8 mouse cellular contexts compared by ENCODE assay signal in the genomic region with DNA sequence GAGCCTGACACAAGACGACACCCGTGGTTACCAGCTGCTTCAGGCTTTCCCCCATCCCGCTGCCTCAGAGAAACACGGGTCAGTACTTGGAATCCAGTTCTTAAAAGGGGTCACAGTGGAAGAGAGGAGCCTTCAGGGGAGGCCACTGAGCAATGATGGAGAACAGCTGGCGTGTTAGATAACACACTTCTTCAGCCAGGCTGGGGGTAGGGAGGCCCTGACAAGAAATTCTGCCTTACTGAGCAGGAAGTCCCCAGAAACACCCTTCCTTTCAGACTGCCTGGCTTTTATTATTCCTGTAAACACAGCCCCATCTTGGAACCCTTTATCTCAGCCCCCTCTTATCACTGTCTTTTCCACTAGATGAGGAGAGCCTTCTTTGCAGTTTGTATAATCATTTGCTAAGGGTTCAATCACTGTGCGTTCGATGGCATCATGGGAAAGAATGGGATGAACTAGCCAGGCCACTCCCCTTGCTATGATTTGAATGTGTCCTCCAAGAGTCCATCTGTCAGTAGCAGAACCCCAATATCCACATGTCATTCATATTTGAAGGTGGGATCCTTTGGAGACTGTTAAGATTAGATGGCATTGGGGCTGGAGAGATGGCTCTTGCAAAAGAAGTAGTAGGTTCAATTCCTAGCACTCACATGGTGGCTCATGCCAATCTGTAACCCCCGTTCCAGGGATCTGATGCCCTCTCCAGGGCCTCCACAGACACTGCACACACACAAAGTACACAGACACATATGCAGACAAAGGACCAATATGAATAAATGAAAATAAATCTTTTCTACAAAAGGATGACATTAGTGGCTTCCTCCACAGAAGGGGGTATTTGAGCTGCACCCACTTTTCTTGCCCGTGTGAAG. TPM values are rescaled to one million over a fixed set of nuclear protein-coding genes. Genes with fewer than 3 reads are reported as not detected.
DNase-seq lines count a peak whose midpoint lies in the region; ATAC-seq lines count a peak whose summit lies in the region.

No protein-coding gene starts in this region.

- peak; percentile 50 for DNase-seq in cerebellum, postnatal 10 days
- no peak for DNase-seq in cerebellum, adult 11 months
- no peak for DNase-seq in layer of hippocampus, adult 9-10 months (ENCODE audit: low spot score)
- no peak for DNase-seq in forebrain, embryonic 11.5 days (ENCODE audit: low spot score)

- ATAC-seq in common myeloid progenitor, adult 5-6 weeks (replicated peaks; ENCODE audit: low read depth, poor library complexity, severe bottlenecking) = peak; percentile 83
- peak; percentile 97 for ATAC-seq in intestine, embryonic 16.5 days
- peak; percentile 97 for ATAC-seq in lung, embryonic 16.5 days (ENCODE audit: low read depth)
- no peak for ATAC-seq in granulocyte monocyte progenitor cell, adult 5-6 weeks (replicated peaks; ENCODE audit: poor library complexity, severe bottlenecking)
- no peak for ATAC-seq in forebrain, embryonic 11.5 days (replicated peaks; ENCODE audit: low FRiP score)

- no peak overlapping the region for H3K4me3 ChIP-seq in intestine, embryonic 16.5 days (ENCODE audit: low read length)
- H3K4me3 ChIP-seq in lung, embryonic 16.5 days (ENCODE audit: low read length) = no peak overlapping the region
- H3K4me3 ChIP-seq in forebrain, embryonic 11.5 days (ENCODE audit: low read depth, low read length) = no peak overlapping the region

- no peak overlapping the region for H3K4me2 ChIP-seq in intestine, embryonic 16.5 days (ENCODE audit: low read depth, low read length)
- no peak overlapping the region; the same call in 1 of the 2 replicates for H3K4me2 ChIP-seq in lung, embryonic 16.5 days (ENCODE audit: low read depth, low read length)
- no peak overlapping the region for H3K4me2 ChIP-seq in forebrain, embryonic 11.5 days (ENCODE audit: low read depth, low read length, severe bottlenecking)

- no peaks in the 10 kb centered on the region for H3K27me3 ChIP-seq in intestine, embryonic 16.5 days (replicated peaks; ENCODE audit: control insufficient read depth, insufficient read depth, low read length)
- no peaks in the 10 kb centered on the region for H3K27me3 ChIP-seq in lung, embryonic 16.5 days (ENCODE audit: control insufficient read depth, insufficient read depth, low read depth, low read length)
- H3K27me3 ChIP-seq in forebrain, embryonic 11.5 days (ENCODE audit: control insufficient read depth, insufficient read depth, low read length) = no peaks in the 10 kb centered on the region

- no peak overlapping the region for H3K9ac ChIP-seq in intestine, embryonic 16.5 days (ENCODE audit: low read depth, low read length)
- no peak overlapping the region for H3K9ac ChIP-seq in lung, embryonic 16.5 days (ENCODE audit: low read length)
- no peak overlapping the region for H3K9ac ChIP-seq in forebrain, embryonic 11.5 days (ENCODE audit: low read length)

- peaks cover 11% of the 10 kb centered on the region for H3K4me1 ChIP-seq in intestine, embryonic 16.5 days (ENCODE audit: control insufficient read depth, insufficient read depth, low read length)
- peaks cover 6% of the 10 kb centered on the region for H3K4me1 ChIP-seq in lung, embryonic 16.5 days (replicated peaks; ENCODE audit: control insufficient read depth, insufficient read depth, low read length)
- H3K4me1 ChIP-seq in forebrain, embryonic 11.5 days (replicated peaks; ENCODE audit: control insufficient read depth, insufficient read depth, low read length) = peaks cover 5% of the 10 kb centered on the region; the same call in 1 of the 2 replicates

- no peaks in the 10 kb centered on the region for H3K36me3 ChIP-seq in intestine, embryonic 16.5 days (ENCODE audit: control insufficient read depth, insufficient read depth, low read length)
- H3K36me3 ChIP-seq in lung, embryonic 16.5 days (ENCODE audit: control insufficient read depth, insufficient read depth, low read length) = no peaks in the 10 kb centered on the region
- H3K36me3 ChIP-seq in forebrain, embryonic 11.5 days (ENCODE audit: control insufficient read depth, insufficient read depth, low read length) = no peaks in the 10 kb centered on the region; the same call in 1 of the 2 replicates

- no peaks in the 10 kb centered on the region for H3K9me3 ChIP-seq in intestine, embryonic 16.5 days (ENCODE audit: control insufficient read depth, low read length)
- H3K9me3 ChIP-seq in lung, embryonic 16.5 days (ENCODE audit: control insufficient read depth, low read length) = no peaks in the 10 kb centered on the region
- no peaks in the 10 kb centered on the region for H3K9me3 ChIP-seq in forebrain, embryonic 11.5 days (ENCODE audit: control insufficient read depth, low read length)

- WGBS in intestine, embryonic 16.5 days = 36% methylated on average over 9 of the region's 9 CpGs
- WGBS in lung, embryonic 16.5 days = 29% methylated on average over 9 of the region's 9 CpGs
- WGBS in forebrain, embryonic 11.5 days = 73% methylated on average over 9 of the region's 9 CpGs

- 0 out of 2 replicates have a peak overlapping the region, but pooled peaks have one; percentile 2 for H3K27ac ChIP-seq in intestine, embryonic 16.5 days (ENCODE audit: low read length)
- peak overlapping the region; percentile 55 for H3K27ac ChIP-seq in lung, embryonic 16.5 days (ENCODE audit: low read length)
- H3K27ac ChIP-seq in forebrain, embryonic 11.5 days (ENCODE audit: low read depth, low read length) = no peak overlapping the region

RNA-seq across cellular contexts. Expression of a gene that starts 12.4 kb away (rescaled TPM):
- total RNA-seq in common myeloid progenitor, adult 5-6 weeks (2017) = 59.0 and 61.7 TPM in 2 replicates
- 0.72 and 0.75 TPM in 2 replicates for polyA plus RNA-seq in intestine, embryonic 16.5 days (2015; fragmentation: Nextera tagmentation; extraction: Ambion mirVana)
- 5.8 and 6.3 TPM in 2 replicates for polyA plus RNA-seq in lung, embryonic 16.5 days (2015; fragmentation: Nextera tagmentation; extraction: Ambion mirVana)
- total RNA-seq in granulocyte monocyte progenitor cell, adult 5-6 weeks (2014; fragmentation: Nextera tagmentation) = 13.4 and 16.7 TPM in 2 replicates
- 9.9 and 14.1 TPM in 2 replicates for total RNA-seq in granulocyte monocyte progenitor cell, adult 5-6 weeks (2017)
- 7.5 and 8.0 TPM in 2 replicates for polyA plus RNA-seq in forebrain, embryonic 11.5 days (2014; fragmentation: Nextera tagmentation; extraction: Ambion mirVana)

Comparison
In these comparisons a context has a peak if more than half of its experiments do, and no peak if none do; other contexts are left out.
1. DNase-seq: peak in cerebellum, postnatal 10 days (2 of 2); none in cerebellum, adult 11 months (single experiment), layer of hippocampus, adult 9-10 months (single experiment) and forebrain, embryonic 11.5 days (single experiment).
2. ATAC-seq: peak in common myeloid progenitor, adult 5-6 weeks (single experiment), intestine, embryonic 16.5 days (single experiment) and lung, embryonic 16.5 days (single experiment); none in granulocyte monocyte progenitor cell, adult 5-6 weeks (single experiment) and forebrain, embryonic 11.5 days (single experiment).